Comparison of ENCODE assay signal across 27 mouse cellular contexts in the genomic region with DNA sequence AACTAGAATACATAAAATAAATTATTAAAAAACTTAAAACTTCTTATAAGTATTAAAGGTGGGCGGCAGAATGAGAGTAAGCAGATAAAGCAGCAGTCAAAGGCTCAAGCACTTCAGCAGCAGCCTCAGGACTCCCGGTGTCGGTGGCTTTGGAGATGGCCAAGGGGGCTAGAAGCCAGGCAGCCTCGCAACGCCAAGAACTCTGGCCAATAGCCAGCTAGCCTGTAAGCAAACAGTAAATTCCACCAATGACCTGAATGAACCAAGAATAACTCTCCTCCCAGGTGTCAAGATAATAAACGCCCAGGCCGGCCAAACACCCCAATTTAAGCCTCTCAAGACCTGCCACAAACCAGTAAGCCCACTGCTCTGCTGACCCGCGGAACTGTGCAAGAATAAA. TPM values are rescaled to one million over a fixed set of nuclear protein-coding genes. Genes with fewer than 3 reads are reported as not detected.
DNase-seq lines count a peak whose midpoint lies in the region; ATAC-seq and TF ChIP-seq lines count a peak whose summit lies in the region.
"Had no signal": no experiment of that assay in that cellular context is flagged by ENCODE, and none has a peak within 500 bp of the region (broad histone marks: within the 10 kb centered on the region; RNA-seq: fewer than 3 reads in every experiment).

No protein-coding gene starts in this region.

- no peaks in the 10 kb centered on the region for H3K4me1 ChIP-seq in liver, adult 2 months (ENCODE audit: control insufficient read depth, insufficient read depth, low read length)
- H3K4me1 ChIP-seq in liver, embryonic 12.5 days: peaks cover under 1% of the 10 kb centered on the region
- H3K4me1 ChIP-seq: embryonic facial prominence, embryonic 12.5 days; forebrain, embryonic 15.5 days; hindbrain, embryonic 15.5 days; intestine, embryonic 15.5 days; neural tube, embryonic 15.5 days had no signal

- no peak for TF ChIP-seq POLR2A in liver, adult 2 months (IDR thresholded peaks at IDR 0.05; ENCODE audit: extremely low read depth, insufficient read depth, low read length)

- peaks cover 17% of the 10 kb centered on the region for H3K36me3 ChIP-seq in liver, adult 2 months (ENCODE audit: control insufficient read depth, insufficient read depth, low read length)
- H3K36me3 ChIP-seq in liver, embryonic 12.5 days: peaks cover 79% of the 10 kb centered on the region

- whole genome bisulfite sequencing in liver, adult 2 months: 47% methylated on average over 9 of the region's 9 CpGs
- WGBS in liver, embryonic 12.5 days (ENCODE audit: insufficient replicate concordance): 82% methylated on average over 9 of the region's 9 CpGs

- H3K9ac ChIP-seq in liver, adult 2 months (ENCODE audit: low read depth, low read length): no peak overlapping the region
- no peak overlapping the region for H3K9ac ChIP-seq in liver, embryonic 12.5 days
- H3K9ac ChIP-seq: embryonic facial prominence, embryonic 12.5 days; forebrain, embryonic 15.5 days; hindbrain, embryonic 15.5 days; intestine, embryonic 15.5 days; neural tube, embryonic 15.5 days had no signal

- no peaks in the 10 kb centered on the region for H3K27me3 ChIP-seq in liver, adult 2 months (ENCODE audit: control insufficient read depth, insufficient read depth, low read length)
- H3K27me3 ChIP-seq in liver, embryonic 12.5 days (replicated peaks): no peaks in the 10 kb centered on the region
- H3K27me3 ChIP-seq: embryonic facial prominence, embryonic 12.5 days; forebrain, embryonic 15.5 days; hindbrain, embryonic 15.5 days; intestine, embryonic 15.5 days; megakaryocyte, embryonic 14.5 days; neural tube, embryonic 15.5 days had no signal

- H3K79me2 ChIP-seq in liver, adult 2 months (ENCODE audit: control insufficient read depth, insufficient read depth, low read length): no peaks in the 10 kb centered on the region

- no peaks in the 10 kb centered on the region for H3K9me3 ChIP-seq in liver, embryonic 12.5 days (replicated peaks)
- H3K9me3 ChIP-seq: embryonic facial prominence, embryonic 12.5 days; forebrain, embryonic 15.5 days; hindbrain, embryonic 15.5 days; intestine, embryonic 15.5 days; megakaryocyte, embryonic 14.5 days; neural tube, embryonic 15.5 days had no signal

- no peak overlapping the region for H3K27ac ChIP-seq in liver, adult 2 months (replicated peaks; ENCODE audit: insufficient read depth, low read depth, low read length)
- H3K27ac ChIP-seq in liver, embryonic 12.5 days: no peak overlapping the region
- H3K27ac ChIP-seq: embryonic facial prominence, embryonic 12.5 days; forebrain, embryonic 15.5 days; hindbrain, embryonic 15.5 days; intestine, embryonic 15.5 days; left cerebral cortex, adult 2 months; neural tube, embryonic 15.5 days had no signal

- peak; percentile 12 for DNase-seq in cerebellum, adult 9-11 months
- no peak for DNase-seq in cerebellum, adult 11-12 months
- DNase-seq in liver, adult 2 months (ENCODE audit: extremely low read depth, low read depth, low spot score): peak; percentile 61
- DNase-seq in gastrocnemius, postnatal 25 days: peak; percentile 32
- peak; percentile 64 for DNase-seq in skeletal muscle tissue, adult 2 months (ENCODE audit: low read depth, low spot score)
- no peak for DNase-seq in testis, postnatal 14 days (ENCODE audit: low spot score)
- no peak for DNase-seq in layer of hippocampus, adult 18-20 months (ENCODE audit: low spot score in 2 of 2)
- DNase-seq: adrenal gland, adult 8-10 months; kidney, adult 9 months; kidney, postnatal 25 days; layer of hippocampus, adult 9-11 months; left cerebral cortex, postnatal 4 days; liver; lung, postnatal 14 days; spleen, adult 18-20 months had no signal

- H3K4me2 ChIP-seq in liver, embryonic 12.5 days: no peak overlapping the region
- H3K4me2 ChIP-seq: embryonic facial prominence, embryonic 12.5 days; forebrain, embryonic 15.5 days; hindbrain, embryonic 15.5 days; intestine, embryonic 15.5 days; neural tube, embryonic 15.5 days had no signal

- TF ChIP-seq CTCF in liver, adult 2 months (IDR thresholded peaks at IDR 0.05; ENCODE audit: low read depth, low read length): no peak

- H3K4me3 ChIP-seq in liver, adult 2 months (ENCODE audit: insufficient read depth, low read depth, low read length): no peak overlapping the region
- no peak overlapping the region for H3K4me3 ChIP-seq in liver, embryonic 12.5 days
- H3K4me3 ChIP-seq: embryonic facial prominence, embryonic 12.5 days; erythroblast, embryonic 14.5 days; forebrain, embryonic 15.5 days; hindbrain, embryonic 15.5 days; intestine, embryonic 15.5 days; left cerebral cortex, adult 2 months; megakaryocyte, embryonic 14.5 days; neural tube, embryonic 15.5 days had no signal

- ATAC-seq in liver, embryonic 12.5 days: no peak
- ATAC-seq: forebrain, embryonic 15.5 days; intestine, embryonic 15.5 days; midbrain, embryonic 16.5 days had no signal

RNA-seq across cellular contexts. Expression of gene Tada2a, which starts 13.8 kb away (rescaled TPM):
- total RNA-seq in liver, adult 2 months (2014; rRNA removed): 4.3 and 6.4 TPM in 2 replicates
- 3.1 and 3.3 TPM in 2 replicates for polyA plus RNA-seq in liver, adult 2 months (2012; rRNA removed)
- 16.2 and 16.7 TPM in 2 replicates for polyA plus RNA-seq in liver, embryonic 12.5 days (2016; fragmentation: Nextera tagmentation; extraction: Ambion mirVana)
- total RNA-seq in gastrocnemius, postnatal 25 days (2021): 1 to 10 TPM; 8.0 to 8.7 TPM
- total RNA-seq in layer of hippocampus, adult 18-20 months (2021): 10 to 100 TPM; 30.4 to 30.8 TPM

RNA-seq across cellular contexts. Expression of gene Acaca, which starts 13.8 kb away (rescaled TPM):
- total RNA-seq in liver, adult 2 months (2014; rRNA removed): 86.4 and 89.3 TPM in 2 replicates
- polyA plus RNA-seq in liver, adult 2 months (2012; rRNA removed): 15.4 and 20.7 TPM in 2 replicates
- 11.8 and 12.6 TPM in 2 replicates for polyA plus RNA-seq in liver, embryonic 12.5 days (2016; fragmentation: Nextera tagmentation; extraction: Ambion mirVana)
- 10 to 100 TPM; 13.4 to 20.3 TPM for total RNA-seq in gastrocnemius, postnatal 25 days (2021)
- total RNA-seq in layer of hippocampus, adult 18-20 months (2021): 10 to 100 TPM; 68.3 to 70.7 TPM

RNA-seq across cellular contexts. Expression of gene Dusp14, which starts 46.6 kb away (rescaled TPM):
- total RNA-seq in liver, adult 2 months (2014; rRNA removed): 0.83 and 0.87 TPM in 2 replicates
- polyA plus RNA-seq in liver, adult 2 months (2012; rRNA removed): 4.4 and 4.5 TPM in 2 replicates
- 1.1 TPM in 2 replicates for polyA plus RNA-seq in liver, embryonic 12.5 days (2016; fragmentation: Nextera tagmentation; extraction: Ambion mirVana)
- total RNA-seq in gastrocnemius, postnatal 25 days (2021): 1 to 10 TPM; 5.0 to 6.3 TPM
- 10 to 100 TPM; 33.5 to 35.0 TPM for total RNA-seq in layer of hippocampus, adult 18-20 months (2021)
- polyA plus RNA-seq: erythroblast, embryonic 14.5 days had no signal

RNA-seq across cellular contexts. Expression of gene Gm11437, which starts 51.6 kb away (rescaled TPM):
- 11.6 and 12.4 TPM in 2 replicates for total RNA-seq in liver, adult 2 months (2014; rRNA removed)
- polyA plus RNA-seq in liver, adult 2 months (2012; rRNA removed): 3.0 and 4.9 TPM in 2 replicates
- not detected in 2 replicates for polyA plus RNA-seq in liver, embryonic 12.5 days (2016; fragmentation: Nextera tagmentation; extraction: Ambion mirVana)
- not detected for total RNA-seq in gastrocnemius, postnatal 25 days (2021)
- not detected for total RNA-seq in layer of hippocampus, adult 18-20 months (2021)
- total RNA-seq: left cerebral cortex, adult 2 months; left cerebral cortex, postnatal 4 days had no signal
- polyA plus RNA-seq: cortical plate, adult 2 months; embryonic facial prominence, embryonic 12.5 days; erythroblast, embryonic 14.5 days; forebrain, embryonic 15.5 days; heart, embryonic 16.5 days; intestine, embryonic 15.5 days had no signal

Comparison
In these comparisons a context has a peak if more than half of its experiments do, and no peak if none do; other contexts are left out.
1. DNase-seq: peak in cerebellum, adult 9-11 months (single experiment), liver, adult 2 months (single experiment), gastrocnemius, postnatal 25 days (single experiment) and skeletal muscle tissue, adult 2 months (single experiment); none in cerebellum, adult 11-12 months (single experiment), testis, postnatal 14 days (single experiment) and layer of hippocampus, adult 18-20 months (0 of 2).
2. RNA of gene Dusp14, which starts 46.6 kb away (total RNA-seq): 33.5 to 35.0 TPM in layer of hippocampus, adult 18-20 months; 5.0 to 6.3 TPM in gastrocnemius, postnatal 25 days and 0.83 to 0.87 TPM in liver, adult 2 months; every median in the first group is over 4 times any median in the second.